Mouse (Mus musculus): ENCODE results near the gene Cyp2j13.
A peak's percentile ranks its signal among the peaks of the same experiment; 100 is the strongest.
"Not testable (repeated sequence)": the region's sequence is repeated elsewhere in the genome, so short reads cannot be mapped to it uniquely, and the experiment has no call there.

Gene Cyp2j13

GRCm38 (mm10) chr4:96077261-96078125 lies at the start of gene Cyp2j13:
TSS of gene Cyp2j13 (minus strand) at chr4:96077546.
- peak; percentile 6 to 10 for DNase-seq (ENCODE audit: low spot score in 2 of 2)

- DNase-seq (ENCODE audit: low spot score in 2 of 2), result no peak
Measured at GRCm38 (mm10) chr4:96096841-96097240, 19.5 kb upstream of the Cyp2j13 start.

DNA sequence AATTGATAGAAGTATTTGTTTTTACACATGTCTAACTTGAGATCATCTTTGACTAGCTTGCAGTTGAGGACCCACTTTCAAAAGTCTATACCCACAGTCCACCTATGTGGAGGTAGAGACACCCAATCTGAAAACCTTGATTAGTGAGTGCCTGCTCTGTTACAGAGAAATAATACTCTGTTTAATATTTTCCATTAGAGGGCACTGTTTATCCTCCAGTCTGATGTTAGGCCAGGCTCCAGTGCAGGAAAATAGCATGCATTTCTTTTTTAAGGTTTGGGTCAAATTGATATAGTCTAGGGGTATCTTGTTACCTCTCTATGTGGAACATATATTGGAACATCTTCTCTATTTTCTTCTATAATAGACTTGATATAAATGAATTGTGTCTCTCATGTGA lies 14.5 kb upstream of the Cyp2j13 start:
- DNase-seq (ENCODE audit: low spot score in 2 of 2), result no peak

DNA sequence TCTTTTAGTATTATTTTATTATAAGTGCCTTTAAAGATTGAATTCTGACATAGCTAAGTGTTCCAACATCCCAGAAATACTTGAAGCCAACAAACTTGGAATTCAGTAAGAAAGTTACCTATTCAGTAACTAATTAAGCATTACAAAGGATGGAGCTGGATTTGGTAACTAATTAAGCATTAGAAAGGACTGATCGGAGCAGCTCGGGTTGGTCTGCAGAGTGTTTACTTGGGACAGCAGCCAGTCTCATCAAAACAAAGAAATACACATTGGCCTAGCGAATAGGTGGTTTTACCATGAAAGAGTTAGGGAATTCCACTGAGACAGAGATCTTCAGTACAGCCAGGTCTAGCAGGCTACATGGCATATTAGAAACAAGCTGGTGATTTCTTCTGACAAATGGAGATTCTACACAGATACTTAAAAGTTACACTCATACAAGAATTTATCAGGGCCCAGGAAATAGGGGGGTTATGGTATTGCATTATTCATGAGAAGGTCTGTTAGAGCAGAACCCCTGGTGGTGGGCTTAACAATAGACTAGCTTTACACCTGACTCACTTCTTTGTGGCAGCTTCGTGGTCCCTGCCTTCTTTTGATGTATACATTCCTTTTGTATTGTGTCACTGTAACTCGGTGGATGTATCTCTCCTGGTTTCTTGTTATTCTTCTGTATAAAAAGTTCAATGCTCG lies 12.2 kb upstream of the Cyp2j13 start:
- DNase-seq (ENCODE audit: low spot score in 2 of 2), result not testable (repeated sequence)

DNA sequence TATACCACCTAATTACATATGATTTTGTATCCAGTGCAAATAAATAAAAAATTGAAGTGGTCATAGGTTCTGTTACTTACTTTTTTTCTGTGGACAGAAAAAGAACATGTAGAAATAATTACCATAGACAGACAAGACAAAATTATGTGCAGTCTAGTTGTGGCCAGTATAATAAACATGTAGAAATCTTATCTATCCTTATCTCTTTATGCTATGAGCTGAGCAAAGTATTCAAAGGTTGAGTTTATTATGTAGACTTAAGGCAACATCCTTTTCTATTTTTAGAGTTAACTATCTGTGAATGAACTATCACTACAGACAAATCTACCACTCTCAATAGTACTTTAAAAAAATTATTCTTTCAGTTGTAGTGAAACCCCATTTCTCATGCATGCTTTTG lies 962 bp upstream of the Cyp2j13 start:
- DNase-seq (ENCODE audit: low spot score in 2 of 2), result no peak

- DNase-seq (ENCODE audit: low spot score in 2 of 2), result no peak
Measured at GRCm38 (mm10) chr4:96062045-96062444, 15.3 kb downstream of the Cyp2j13 start.

- DNase-seq (ENCODE audit: low spot score in 2 of 2), result no peak
Measured at GRCm38 (mm10) chr4:96060106-96060505, 17.2 kb downstream of the Cyp2j13 start.

GRCm38 (mm10) chr4:96028412-96028811 lies 48.9 kb downstream of the Cyp2j13 start:
- DNase-seq (ENCODE audit: low spot score in 2 of 2), result peak; percentile 33 to 60

GRCm38 (mm10) chr4:96022803-96023202 lies 54.5 kb downstream of the Cyp2j13 start:
- DNase-seq (ENCODE audit: low spot score in 2 of 2), result no peak

GRCm38 (mm10) chr4:96016875-96017274 lies 60.5 kb downstream of the Cyp2j13 start:
- no peak for DNase-seq (ENCODE audit: low spot score in 2 of 2)

GRCm38 (mm10) chr4:95982221-95982620 lies 95.1 kb downstream of the Cyp2j13 start:
- not testable (repeated sequence) for DNase-seq (ENCODE audit: low spot score in 2 of 2)
